Mouse (Mus musculus) T-helper 2 cell (primary cell): ENCODE results near the gene Ppp1r12a.

Experiments used
- in situ Hi-C: fragments of 300-600 bp; cut with MboI, MseI; formaldehyde crosslinking; loops from one replicate; pipeline ENCODE4 v1.15.1; 2025; ENCODE audit warnings: high pct_unique_total_duplicates

Gene Ppp1r12a

DNA sequence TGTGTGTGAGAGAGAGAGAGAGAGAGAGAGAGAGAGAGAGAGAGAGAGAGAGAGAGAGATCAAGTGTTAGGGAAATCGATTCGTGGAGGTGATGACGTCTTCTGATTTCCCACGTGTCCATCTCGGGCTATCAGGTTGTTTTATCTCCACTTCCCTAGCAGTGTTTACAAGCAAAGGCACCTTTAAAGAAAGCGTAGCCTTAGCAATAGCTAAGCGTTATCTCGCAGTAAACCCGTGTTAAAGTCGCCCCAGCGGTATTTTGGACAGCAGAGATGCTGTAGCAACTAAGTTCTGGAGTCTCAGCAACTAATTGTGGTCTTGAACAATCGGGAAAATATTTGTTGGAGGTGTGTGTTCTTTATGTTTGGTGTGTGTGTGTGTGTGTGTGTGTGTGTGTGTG, 171.6 kb downstream of the Ppp1r12a start:
- in situ Hi-C loops, result no loop called here
